Mouse (Mus musculus) forebrain, postnatal 0 days (tissue): ENCODE measurements around the gene Atp5f1. TPM values are rescaled to one million over a fixed set of nuclear protein-coding genes. Genes with fewer than 3 reads are reported as not detected.
A peak's percentile ranks its signal among the peaks of the same experiment; 100 is the strongest.
"Not testable (repeated sequence)": the region's sequence is repeated elsewhere in the genome, so short reads cannot be mapped to it uniquely, and the experiment has no call there.

ENCODE experiments used
- ATAC-seq: fragments of 200-750 bp; cut with Nextera tagmentation; 2 replicates; pipeline ENCODE4 v1.8.0; 2017; ENCODE audit warnings: mild to moderate bottlenecking, moderate library complexity
- DNase-seq: peaks from one replicate; pipeline ENCODE4 v3.0.0-alpha.2; 2015
- H3K27ac ChIP-seq: fragments of 300-500 bp; sonication (generic); 2 replicates; pipeline ENCODE4 v1.5.1; 2014; ENCODE audit warnings: low read depth, mild to moderate bottlenecking, antibody characterized with exemption, low read length, moderate library complexity, mixed read lengths
- H3K27me3 ChIP-seq: fragments of 300-500 bp; sonication (generic); 2 replicates; pipeline ENCODE4 v1.6.1; 2014; ENCODE audit warnings: mild to moderate bottlenecking, low read length, mixed read lengths; ENCODE audit not compliant: insufficient read depth
- H3K36me3 ChIP-seq: fragments of 300-500 bp; sonication (generic); 2 replicates; pipeline ENCODE4 v1.6.1; 2014; ENCODE audit warnings: mild to moderate bottlenecking, moderate library complexity; ENCODE audit not compliant: insufficient read depth
- H3K4me1 ChIP-seq: fragments of 300-500 bp; sonication (generic); 2 replicates; pipeline ENCODE4 v1.6.1; 2014; ENCODE audit warnings: antibody characterized with exemption; ENCODE audit not compliant: insufficient read depth
- H3K4me2 ChIP-seq: fragments of 300-500 bp; sonication (generic); 2 replicates; pipeline ENCODE4 v1.6.1; 2014; ENCODE audit warnings: low read depth, mild to moderate bottlenecking, moderate library complexity
- H3K4me3 ChIP-seq: fragments of 300-500 bp; sonication (generic); 2 replicates; pipeline ENCODE4 v1.5.1; 2014; ENCODE audit warnings: low read depth, low read length, mixed read lengths
- H3K9ac ChIP-seq: fragments of 300-500 bp; sonication (generic); 2 replicates; pipeline ENCODE4 v1.6.1; 2014; ENCODE audit warnings: mild to moderate bottlenecking
- H3K9me3 ChIP-seq: fragments of 300-500 bp; sonication (generic); 2 replicates; pipeline ENCODE4 v1.6.1; 2016; ENCODE audit warnings: low read length
- CTCF ChIP-seq: sonication (generic); IDR thresholded peaks from 2 replicates; pipeline ENCODE4 v1.5.1; 2016; ENCODE audit warnings: antibody characterized with exemption, control low read depth, low read depth
- WGBS: fragments of 180-500 bp; shearing (Covaris S2); extraction: QIAGEN DNeasy Blood & Tissue Kit; methylation state at CpG from one replicate; pipeline ENCODE4 v1.1.7; 2014; 5-methylcytosine and 5-hydroxymethylcytosine counted together
- polyA plus RNA-seq: library from polyadenylated mRNA; unstranded; fragments of >200 nt; fragmentation: Nextera tagmentation; extraction: Ambion mirVana; gene quantifications from 2 replicates; pipeline ENCODE4 v1.2.1, GENCODE M21; 2015
- total RNA-seq: library from RNA; depleted of rRNA; stranded (reverse); fragments of >200 nt; gene quantifications from 2 replicates; pipeline ENCODE4 v1.2.3, GENCODE M21; 2014

The Atp5f1 gene
- total and polyA plus RNA-seq, 2 experiments from 2014 or later: 295 to 535 TPM

- Histone ChIP-seq H3K4me1 (no peaks in the 10 kb centered on the region), H3K36me3 (no peaks in the 10 kb centered on the region), H3K27me3 (no peaks in the 10 kb centered on the region), H3K9ac (no peak overlapping the region), H3K4me2 (no peak overlapping the region), H3K9me3 (no peaks in the 10 kb centered on the region), H3K4me3 (no peak overlapping the region), H3K27ac (no peak overlapping the region)
- ATAC-seq (no peak), DNase-seq (no peak)
- WGBS: 74% methylated on average over 3 of the region's 3 CpGs
- TF ChIP-seq CTCF: no peak
Measured at GRCm38 (mm10) chr3:105918355-105918745, 41.5 kb downstream of the Atp5f1 start.

- no peak for ATAC-seq
- 75% methylated on average over 10 of the region's 10 CpGs for WGBS
Measured at GRCm38 (mm10) chr3:105917656-105918354, 42.1 kb downstream of the Atp5f1 start.

GRCm38 (mm10) chr3:105916455-105916854 lies 43.4 kb downstream of the Atp5f1 start:
- DNase-seq, H3K36me3 ChIP-seq, ATAC-seq, H3K9ac ChIP-seq, H3K27ac ChIP-seq, H3K9me3 ChIP-seq, H3K4me3 ChIP-seq, H3K27me3 ChIP-seq, H3K4me1 ChIP-seq, H3K4me2 ChIP-seq: not testable (repeated sequence)

More at GRCm38 (mm10) chr3:105917656-105918354, 42.1 kb downstream of the Atp5f1 start:
- no peaks in the 10 kb centered on the region for H3K9me3 ChIP-seq
- H3K4me1 ChIP-seq: no peaks in the 10 kb centered on the region
- DNase-seq: no peak
- no peaks in the 10 kb centered on the region for H3K27me3 ChIP-seq
- no peak overlapping the region for H3K9ac ChIP-seq
- H3K36me3 ChIP-seq: no peaks in the 10 kb centered on the region
- no peak for TF ChIP-seq CTCF
- H3K4me2 ChIP-seq: no peak overlapping the region
- no peak overlapping the region for H3K27ac ChIP-seq
- no peak overlapping the region for H3K4me3 ChIP-seq

- TF ChIP-seq CTCF: no peak
- WGBS: 38% methylated on average over 1 of the region's 1 CpGs
- Histone ChIP-seq H3K4me1 (no peaks in the 10 kb centered on the region), H3K4me2 (no peak overlapping the region), H3K27ac (no peak overlapping the region), H3K36me3 (no peaks in the 10 kb centered on the region), H3K9ac (no peak overlapping the region), H3K9me3 (no peaks in the 10 kb centered on the region), H3K27me3 (no peaks in the 10 kb centered on the region), H3K4me3 (no peak overlapping the region)
- ATAC-seq: no peak
- no peak for DNase-seq
Measured at GRCm38 (mm10) chr3:105915281-105915680, 44.6 kb downstream of the Atp5f1 start.

- Histone ChIP-seq H3K4me2 (no peak overlapping the region), H3K4me3 (no peak overlapping the region), H3K9ac (no peak overlapping the region), H3K27me3 (no peaks in the 10 kb centered on the region), H3K9me3 (no peaks in the 10 kb centered on the region), H3K36me3 (no peaks in the 10 kb centered on the region), H3K27ac (no peak overlapping the region), H3K4me1 (no peaks in the 10 kb centered on the region)
- WGBS: 82% methylated on average over 10 of the region's 10 CpGs
- TF ChIP-seq CTCF: no peak
- DNase-seq (no peak), ATAC-seq (peak; percentile 36; the same call in 1 of the 2 replicates)
Measured at GRCm38 (mm10) chr3:105913839-105914681, 45.8 kb downstream of the Atp5f1 start.

GRCm38 (mm10) chr3:105912097-105912880 lies 47.6 kb downstream of the Atp5f1 start:
- no peaks in the 10 kb centered on the region for H3K36me3 ChIP-seq
- no peaks in the 10 kb centered on the region for H3K27me3 ChIP-seq
- DNase-seq (no peak), ATAC-seq (no peak)
- no peak for TF ChIP-seq CTCF
- no peak overlapping the region for H3K9ac ChIP-seq
- no peak overlapping the region for H3K27ac ChIP-seq
- H3K9me3 ChIP-seq: no peaks in the 10 kb centered on the region
- H3K4me3 ChIP-seq: no peak overlapping the region
- no peak overlapping the region for H3K4me2 ChIP-seq
- WGBS: 83% methylated on average over 9 of the region's 9 CpGs
- H3K4me1 ChIP-seq: no peaks in the 10 kb centered on the region
